Mouse (Mus musculus): ENCODE data around the gene Trappc12. TPM values are rescaled to one million over a fixed set of nuclear protein-coding genes. Genes with fewer than 3 reads are reported as not detected.
A peak's percentile ranks its signal among the peaks of the same experiment; 100 is the strongest.
"Not testable (repeated sequence)": the region's sequence is repeated elsewhere in the genome, so short reads cannot be mapped to it uniquely, and the experiment has no call there.

The Trappc12 gene
- polyA plus RNA-seq, 1 experiment from 2014 or later: 43.9 TPM

DNA sequence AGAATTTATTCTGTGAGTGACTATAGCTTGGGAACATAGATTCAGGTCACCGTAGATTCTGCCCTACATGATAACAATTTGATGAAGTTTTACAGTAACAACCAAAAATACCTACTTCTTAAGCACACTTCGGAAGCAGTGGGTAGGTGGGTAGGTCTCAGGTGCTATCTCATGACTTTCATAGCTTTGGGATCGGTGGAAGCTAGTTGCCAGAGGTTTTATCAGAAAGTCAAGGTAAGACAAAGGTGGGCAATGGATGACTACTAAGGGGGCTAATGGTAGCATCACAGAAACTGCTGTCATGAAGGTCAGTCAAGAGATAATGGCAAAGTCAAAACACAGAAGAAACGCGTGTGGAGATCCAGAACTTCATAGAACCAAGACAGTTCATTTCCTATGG lies 604 bp upstream of the Trappc12 start:
- peaks cover 3% of the 10 kb centered on the region for H3K4me1 ChIP-seq (ENCODE audit: control insufficient read depth, insufficient read depth, low read length)
- H3K9me3 ChIP-seq (ENCODE audit: control insufficient read depth, low read length): no peaks in the 10 kb centered on the region
- peak overlapping the region; percentile 87; the same call in 1 of the 2 replicates for H3K4me3 ChIP-seq (ENCODE audit: low read length)
- no peaks in the 10 kb centered on the region for H3K27me3 ChIP-seq (ENCODE audit: control insufficient read depth, insufficient read depth, low read length)
- ATAC-seq (ENCODE audit: low FRiP score, low TSS enrichment): no peak
- H3K27ac ChIP-seq (ENCODE audit: low read depth, low read length): no peak overlapping the region
- peaks cover 14% of the 10 kb centered on the region for H3K36me3 ChIP-seq (ENCODE audit: control insufficient read depth, insufficient read depth, low read length)
- no peak overlapping the region for H3K9ac ChIP-seq (ENCODE audit: low read depth, low read length)
- H3K4me2 ChIP-seq (replicated peaks; ENCODE audit: low read depth, low read length): peak overlapping the region; percentile 94
- 97% methylated on average over 5 of the region's 5 CpGs for WGBS

DNA sequence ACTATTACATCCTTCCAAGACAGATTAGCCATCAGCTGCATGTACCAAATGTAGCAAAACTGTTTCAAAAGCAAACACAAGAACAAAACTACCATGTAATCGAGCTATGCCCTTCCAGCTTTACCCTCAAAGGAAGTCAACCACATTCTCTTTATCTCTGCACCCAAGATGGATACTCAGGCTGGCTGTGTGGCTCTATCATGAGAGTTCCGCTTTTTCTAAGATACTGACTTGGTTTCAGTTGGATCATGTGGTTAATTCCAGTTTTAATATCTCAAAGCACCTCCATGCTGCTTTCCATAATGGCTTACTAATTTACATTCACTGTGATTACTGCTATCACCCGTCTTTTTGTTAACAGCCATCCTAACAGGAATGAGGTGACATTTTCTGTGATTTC lies 6.9 kb downstream of the Trappc12 start:
- H3K4me2 ChIP-seq (replicated peaks; ENCODE audit: low read depth, low read length): no peak overlapping the region
- H3K9ac ChIP-seq (ENCODE audit: low read depth, low read length): no peak overlapping the region
- 0 out of 2 replicates have a peak, but pooled peaks cover 3% of the 10 kb centered on the region for H3K4me1 ChIP-seq (ENCODE audit: control insufficient read depth, insufficient read depth, low read length)
- no peaks in the 10 kb centered on the region for H3K27me3 ChIP-seq (ENCODE audit: control insufficient read depth, insufficient read depth, low read length)
- H3K27ac ChIP-seq (ENCODE audit: low read depth, low read length): no peak overlapping the region
- WGBS: 88% methylated on average over 3 of the region's 3 CpGs
- no peak overlapping the region for H3K4me3 ChIP-seq (ENCODE audit: low read length)
- peaks cover 30% of the 10 kb centered on the region for H3K36me3 ChIP-seq (ENCODE audit: control insufficient read depth, insufficient read depth, low read length)
- no peaks in the 10 kb centered on the region for H3K9me3 ChIP-seq (ENCODE audit: control insufficient read depth, low read length)
- ATAC-seq (ENCODE audit: low FRiP score, low TSS enrichment): no peak

DNA sequence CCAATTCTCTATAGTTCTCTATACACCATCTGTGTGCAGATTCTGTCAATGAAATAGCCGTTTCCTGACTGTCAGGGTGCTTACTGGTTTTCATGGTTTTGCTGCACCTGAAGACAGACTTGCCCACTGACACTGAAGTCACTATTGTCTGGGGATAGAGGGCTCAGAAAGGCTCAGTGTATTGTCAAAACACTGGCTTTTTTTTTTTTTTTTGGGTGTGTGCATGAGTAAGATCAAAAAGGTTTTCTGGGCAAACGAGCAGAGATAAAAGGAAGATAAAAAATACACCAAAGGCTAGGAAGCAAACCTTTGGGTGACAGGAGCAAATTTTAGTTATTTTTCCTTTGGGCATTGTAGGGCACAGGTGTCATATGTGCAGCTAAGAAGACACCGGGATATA lies 15.0 kb downstream of the Trappc12 start:
- Histone ChIP-seq H3K27ac (ENCODE audit: low read depth, low read length) (no peak overlapping the region), H3K36me3 (ENCODE audit: control insufficient read depth, insufficient read depth, low read length) (peaks cover 33% of the 10 kb centered on the region), H3K4me2 (replicated peaks; ENCODE audit: low read depth, low read length) (no peak overlapping the region), H3K4me3 (ENCODE audit: low read length) (no peak overlapping the region), H3K9ac (ENCODE audit: low read depth, low read length) (no peak overlapping the region), H3K27me3 (ENCODE audit: control insufficient read depth, insufficient read depth, low read length) (no peaks in the 10 kb centered on the region), H3K4me1 (ENCODE audit: control insufficient read depth, insufficient read depth, low read length) (no peaks in the 10 kb centered on the region), H3K9me3 (ENCODE audit: control insufficient read depth, low read length) (no peaks in the 10 kb centered on the region)
- ATAC-seq (ENCODE audit: low FRiP score, low TSS enrichment): no peak
- WGBS: 94% methylated on average over 3 of the region's 3 CpGs

DNA sequence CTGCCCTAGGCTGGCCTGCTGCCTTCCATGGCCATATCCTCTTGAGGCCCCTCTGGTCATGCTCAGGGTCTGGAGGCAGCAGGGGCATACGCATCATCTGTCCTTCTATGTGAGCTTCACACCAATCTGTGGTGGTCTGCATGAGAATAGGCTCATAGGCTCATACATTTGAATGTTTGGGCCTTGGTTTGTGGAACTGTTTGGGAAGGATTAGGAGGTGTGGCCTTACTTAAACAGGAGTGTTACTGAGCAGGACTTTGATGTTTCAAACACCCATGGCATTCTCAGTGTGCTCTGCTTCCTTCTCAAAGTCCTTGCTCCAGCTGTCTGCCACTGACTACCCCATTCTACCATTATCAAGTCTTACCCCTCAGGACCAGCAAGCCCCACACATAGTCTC lies 16.0 kb downstream of the Trappc12 start:
- Histone ChIP-seq H3K9ac (ENCODE audit: low read depth, low read length) (no peak overlapping the region), H3K27ac (ENCODE audit: low read depth, low read length) (no peak overlapping the region), H3K9me3 (ENCODE audit: control insufficient read depth, low read length) (no peaks in the 10 kb centered on the region), H3K4me3 (ENCODE audit: low read length) (no peak overlapping the region), H3K4me1 (ENCODE audit: control insufficient read depth, insufficient read depth, low read length) (no peaks in the 10 kb centered on the region), H3K36me3 (ENCODE audit: control insufficient read depth, insufficient read depth, low read length) (peaks cover 34% of the 10 kb centered on the region), H3K27me3 (ENCODE audit: control insufficient read depth, insufficient read depth, low read length) (no peaks in the 10 kb centered on the region), H3K4me2 (replicated peaks; ENCODE audit: low read depth, low read length) (no peak overlapping the region)
- no peak for ATAC-seq (ENCODE audit: low FRiP score, low TSS enrichment)
- 89% methylated on average over 1 of the region's 1 CpGs for WGBS

DNA sequence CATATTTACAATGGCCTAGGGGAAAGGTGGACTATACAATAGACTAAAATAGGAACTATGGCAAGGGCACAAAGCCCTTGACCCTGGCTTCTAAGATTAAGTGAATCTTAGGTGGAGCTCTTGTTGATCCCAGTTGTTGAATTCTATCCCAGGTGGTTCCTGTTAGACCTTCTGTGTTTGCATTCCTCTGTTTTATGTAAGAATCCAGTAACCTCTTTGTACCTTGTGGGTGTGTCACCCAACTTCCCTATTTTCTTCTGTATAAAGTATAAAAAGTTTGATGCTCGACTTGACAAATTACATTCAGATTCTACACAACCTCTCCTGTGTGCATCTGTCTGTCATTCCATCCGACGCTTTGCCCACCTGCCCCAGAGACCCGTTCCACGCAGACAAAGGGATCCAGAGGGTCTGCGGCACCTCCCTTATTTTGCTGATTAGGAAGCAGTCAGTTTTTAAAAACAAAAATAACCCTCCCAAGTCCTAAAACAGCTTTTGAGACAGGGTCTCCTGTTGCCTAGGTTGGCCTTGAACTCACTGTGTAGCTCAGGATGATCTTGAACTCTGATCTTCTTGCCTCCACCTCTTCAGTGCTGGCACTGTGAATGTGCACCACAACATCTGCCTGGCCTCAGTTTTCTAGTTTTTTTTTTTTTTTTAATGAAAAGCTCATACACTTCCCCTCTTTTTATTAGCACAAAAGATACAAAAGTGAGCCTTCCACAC lies 16.6 kb downstream of the Trappc12 start:
- not testable (repeated sequence) for ATAC-seq (ENCODE audit: low FRiP score, low TSS enrichment)
- H3K36me3 ChIP-seq (ENCODE audit: control insufficient read depth, insufficient read depth, low read length): peaks cover 34% of the 10 kb centered on the region

DNA sequence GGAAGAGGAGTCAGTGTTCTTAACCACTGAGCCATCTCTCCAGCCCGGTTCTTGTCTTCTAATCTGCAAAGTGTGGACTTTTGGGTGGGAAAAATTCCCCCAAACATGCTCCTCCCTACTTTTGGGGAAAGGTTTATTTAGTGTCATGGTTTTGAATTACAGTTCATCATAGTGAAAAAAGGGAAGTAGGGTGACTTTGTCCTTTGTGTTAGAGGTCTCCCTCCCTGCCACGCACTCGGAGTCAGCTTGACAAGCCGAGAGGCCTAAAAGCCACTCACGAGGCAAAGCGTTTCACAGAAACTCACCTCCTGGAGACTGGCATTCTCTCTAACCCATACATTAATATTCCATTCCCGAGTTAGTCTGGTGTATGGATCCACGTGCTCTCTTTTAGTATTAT lies 17.6 kb downstream of the Trappc12 start:
- H3K36me3 ChIP-seq (ENCODE audit: control insufficient read depth, insufficient read depth, low read length): peaks cover 33% of the 10 kb centered on the region
- H3K4me1 ChIP-seq (ENCODE audit: control insufficient read depth, insufficient read depth, low read length): no peaks in the 10 kb centered on the region
- H3K9me3 ChIP-seq (ENCODE audit: control insufficient read depth, low read length): no peaks in the 10 kb centered on the region
- no peak overlapping the region for H3K27ac ChIP-seq (ENCODE audit: low read depth, low read length)
- no peak overlapping the region for H3K4me3 ChIP-seq (ENCODE audit: low read length)
- H3K27me3 ChIP-seq (ENCODE audit: control insufficient read depth, insufficient read depth, low read length): no peaks in the 10 kb centered on the region
- WGBS: 91% methylated on average over 8 of the region's 8 CpGs
- no peak overlapping the region for H3K9ac ChIP-seq (ENCODE audit: low read depth, low read length)
- no peak overlapping the region for H3K4me2 ChIP-seq (replicated peaks; ENCODE audit: low read depth, low read length)
- ATAC-seq (ENCODE audit: low FRiP score, low TSS enrichment): no peak

More for the DNA sequence above, 16.6 kb downstream of the Trappc12 start:
- H3K4me2 ChIP-seq (replicated peaks; ENCODE audit: low read depth, low read length); H3K4me1 ChIP-seq (ENCODE audit: control insufficient read depth, insufficient read depth, low read length); H3K9me3 ChIP-seq (ENCODE audit: control insufficient read depth, low read length); H3K27me3 ChIP-seq (ENCODE audit: control insufficient read depth, insufficient read depth, low read length); H3K9ac ChIP-seq (ENCODE audit: low read depth, low read length); H3K4me3 ChIP-seq (ENCODE audit: low read length); H3K27ac ChIP-seq (ENCODE audit: low read depth, low read length): not testable (repeated sequence)
- WGBS: 95% methylated on average over 6 of the region's 6 CpGs

DNA sequence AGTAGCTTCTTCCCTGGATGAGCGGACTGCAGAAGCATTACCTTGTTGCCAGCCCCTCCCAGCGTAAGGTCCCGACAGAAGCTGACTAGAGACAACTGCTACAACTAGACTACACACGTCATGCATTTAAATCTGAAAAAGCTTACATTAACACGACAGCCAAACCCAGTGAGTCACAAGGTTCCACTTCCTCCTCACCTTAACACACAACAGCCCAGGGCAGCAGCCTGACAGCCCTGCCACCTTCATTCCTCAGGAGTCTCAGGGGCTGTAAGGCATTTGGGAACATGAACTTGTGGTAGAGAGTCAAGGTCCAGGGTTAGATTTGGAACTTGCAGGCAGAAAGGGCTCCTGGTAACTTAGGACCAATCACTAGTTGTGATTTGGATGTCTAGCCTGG lies 23.2 kb downstream of the Trappc12 start:
- Histone ChIP-seq H3K27ac (ENCODE audit: low read depth, low read length) (no peak overlapping the region), H3K4me2 (replicated peaks; ENCODE audit: low read depth, low read length) (no peak overlapping the region), H3K9me3 (ENCODE audit: control insufficient read depth, low read length) (no peaks in the 10 kb centered on the region), H3K4me3 (ENCODE audit: low read length) (no peak overlapping the region), H3K36me3 (ENCODE audit: control insufficient read depth, insufficient read depth, low read length) (peaks cover 9% of the 10 kb centered on the region; the same call in 1 of the 2 replicates), H3K27me3 (ENCODE audit: control insufficient read depth, insufficient read depth, low read length) (no peaks in the 10 kb centered on the region), H3K4me1 (ENCODE audit: control insufficient read depth, insufficient read depth, low read length) (no peaks in the 10 kb centered on the region), H3K9ac (ENCODE audit: low read depth, low read length) (no peak overlapping the region)
- no peak for ATAC-seq (ENCODE audit: low FRiP score, low TSS enrichment)
- WGBS: 91% methylated on average over 5 of the region's 5 CpGs

DNA sequence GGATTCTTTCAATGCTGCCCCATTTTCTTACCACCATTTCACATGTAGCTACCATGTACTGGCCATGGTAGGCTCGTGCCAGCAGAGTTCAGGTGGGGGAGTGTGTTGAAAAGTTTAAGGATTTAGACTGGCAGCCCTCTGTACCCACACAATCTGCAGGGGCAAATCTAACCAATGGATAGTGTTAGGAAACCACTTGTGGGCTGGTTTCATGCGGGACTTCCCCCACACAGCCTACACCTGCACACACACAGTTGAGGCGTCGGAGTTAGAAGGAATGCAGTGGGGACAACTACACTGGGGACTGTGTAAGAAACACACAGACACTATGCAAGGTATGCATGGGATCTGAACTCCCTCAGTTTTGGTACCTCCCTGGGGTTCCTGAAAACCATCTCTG lies 24.1 kb downstream of the Trappc12 start:
- no peak for ATAC-seq (ENCODE audit: low FRiP score, low TSS enrichment)
- H3K27ac ChIP-seq (ENCODE audit: low read depth, low read length): no peak overlapping the region
- WGBS: 89% methylated on average over 4 of the region's 4 CpGs
- no peak overlapping the region for H3K4me2 ChIP-seq (replicated peaks; ENCODE audit: low read depth, low read length)
- H3K36me3 ChIP-seq (ENCODE audit: control insufficient read depth, insufficient read depth, low read length): peaks cover 17% of the 10 kb centered on the region
- no peaks in the 10 kb centered on the region for H3K4me1 ChIP-seq (ENCODE audit: control insufficient read depth, insufficient read depth, low read length)
- no peaks in the 10 kb centered on the region for H3K27me3 ChIP-seq (ENCODE audit: control insufficient read depth, insufficient read depth, low read length)
- no peak overlapping the region for H3K9ac ChIP-seq (ENCODE audit: low read depth, low read length)
- H3K9me3 ChIP-seq (ENCODE audit: control insufficient read depth, low read length): no peaks in the 10 kb centered on the region
- no peak overlapping the region for H3K4me3 ChIP-seq (ENCODE audit: low read length)

DNA sequence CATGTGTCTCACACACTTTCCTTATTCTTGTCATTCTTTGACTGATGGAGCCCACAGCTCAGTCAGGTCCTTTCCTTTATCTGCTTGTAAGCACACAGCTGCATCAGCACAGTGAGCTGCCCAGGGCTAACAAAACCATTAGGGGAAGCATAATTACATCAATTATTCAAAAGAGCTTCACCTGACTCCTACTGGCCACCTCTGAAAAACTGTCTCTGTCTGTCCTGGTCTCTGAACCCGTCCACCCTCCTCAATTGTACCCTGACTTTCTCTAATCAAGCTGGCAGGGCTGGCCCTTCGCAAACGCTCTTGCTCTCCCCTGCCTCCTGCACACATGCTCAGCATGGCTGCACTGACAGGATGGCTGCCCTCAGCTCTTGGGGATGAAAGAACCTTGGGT lies 25.9 kb downstream of the Trappc12 start:
- Histone ChIP-seq H3K4me3 (ENCODE audit: low read length) (no peak overlapping the region), H3K27me3 (ENCODE audit: control insufficient read depth, insufficient read depth, low read length) (no peaks in the 10 kb centered on the region), H3K36me3 (ENCODE audit: control insufficient read depth, insufficient read depth, low read length) (peaks cover 27% of the 10 kb centered on the region), H3K9ac (ENCODE audit: low read depth, low read length) (no peak overlapping the region), H3K4me2 (replicated peaks; ENCODE audit: low read depth, low read length) (no peak overlapping the region), H3K4me1 (ENCODE audit: control insufficient read depth, insufficient read depth, low read length) (no peaks in the 10 kb centered on the region), H3K27ac (ENCODE audit: low read depth, low read length) (no peak overlapping the region), H3K9me3 (ENCODE audit: control insufficient read depth, low read length) (no peaks in the 10 kb centered on the region)
- WGBS: 88% methylated on average over 3 of the region's 3 CpGs
- ATAC-seq (ENCODE audit: low FRiP score, low TSS enrichment): no peak

All from kidney, embryonic 14.5 days (tissue).